Mouse (Mus musculus): Measurements from ENCODE around the gene Ston2.

DNA sequence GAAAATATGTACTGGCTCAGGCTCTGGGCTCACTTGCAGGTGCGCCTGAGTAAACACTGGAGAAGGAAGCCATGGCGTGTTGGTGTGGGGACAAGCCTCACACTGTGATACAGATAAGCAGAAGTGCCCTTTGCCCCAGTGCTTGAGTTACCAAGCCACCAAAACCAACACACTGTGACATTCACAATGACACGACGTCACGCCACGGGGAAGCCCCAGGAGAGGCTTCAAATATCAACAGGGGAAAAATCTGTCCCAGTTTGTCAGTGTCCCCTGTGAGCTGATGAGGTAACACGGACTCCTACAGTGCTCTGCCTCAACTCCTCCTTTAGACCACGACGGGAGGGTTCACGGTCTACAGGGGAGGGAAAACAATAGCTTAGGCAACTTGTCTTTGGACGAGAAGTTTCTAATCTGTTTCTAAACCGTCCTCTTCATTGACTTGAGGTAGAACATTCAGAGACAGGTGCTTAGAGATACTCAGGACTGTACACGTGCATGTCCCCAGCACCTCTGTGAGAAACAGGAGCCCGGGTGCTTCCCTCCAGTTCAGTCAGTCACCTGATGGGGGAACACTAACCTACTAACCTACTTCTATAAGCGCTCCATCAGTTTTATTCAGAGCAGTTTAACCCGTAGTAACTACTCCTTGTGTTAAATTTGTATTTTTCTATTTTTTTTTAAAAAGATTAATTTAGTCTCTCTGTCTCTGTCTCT lies 119.5 kb downstream of the Ston2 start:
- no peak for TF ChIP-seq CTCF (IDR thresholded peaks at IDR 0.05; ENCODE audit: low read depth, low read length)
- no peak for TF ChIP-seq POLR2A (IDR thresholded peaks at IDR 0.05; ENCODE audit: extremely low read depth, insufficient read depth, low read length)

All from liver, adult 2 months (tissue).